Mouse (Mus musculus) cortical plate, adult 2 months (tissue): ENCODE measurements around the gene Parp16.

Source experiments
- CTCF ChIP-seq: fragments of 200-500 bp; IDR thresholded peaks from 2 replicates; pipeline ENCODE4 v1.5.1; 2011; ENCODE audit warnings: mild to moderate bottlenecking, control low read depth, low read length; ENCODE audit not compliant: insufficient read depth; ENCODE audit errors: extremely low read depth
- POLR2A ChIP-seq: fragments of 200-500 bp; IDR thresholded peaks from 2 replicates; pipeline ENCODE4 v1.6.1; 2011; ENCODE audit warnings: mild to moderate bottlenecking, low read length, control low read depth; ENCODE audit not compliant: insufficient read depth; ENCODE audit errors: extremely low read depth

GRCm38 (mm10) chr9:65190306-65190705 is 4.8 kb upstream of the Parp16 start:
- no peak for TF ChIP-seq CTCF
- TF ChIP-seq POLR2A, result no peak
